Mouse (Mus musculus): ENCODE results near the gene C530025M09Rik. TPM values are rescaled to one million over a fixed set of nuclear protein-coding genes. Genes with fewer than 3 reads are reported as not detected.

The C530025M09Rik gene
- polyA plus RNA-seq (2014; fragmentation: Illumina TruSeq; extraction: RNeasy Lipid Tissue Mini Kit (QIAGEN cat#74804)) = not detected

GRCm38 (mm10) chr2:149830536-149831458, at the start of gene C530025M09Rik:
Gene C530025M09Rik (minus strand): TSS chr2:149831213.

GRCm38 (mm10) chr2:149828911-149829310, 2.1 kb downstream of the C530025M09Rik start, which contains the start of gene Syndig1:
Gene Syndig1 (plus strand): TSS chr2:149829211.

Other genes starting within 250 kb of the C530025M09Rik start
- 2.5 TPM for gene Syndig1, start 2.0 kb downstream of the C530025M09Rik start, polyA plus RNA-seq (2014; fragmentation: Illumina TruSeq; extraction: RNeasy Lipid Tissue Mini Kit (QIAGEN cat#74804))

Data from ovary, adult 10 weeks (tissue).